Mouse (Mus musculus) thymus, postnatal 36 days (tissue): ENCODE measurements around the gene Gm3099.
"Not testable (repeated sequence)": the region's sequence is repeated elsewhere in the genome, so short reads cannot be mapped to it uniquely, and the experiment has no call there.

ENCODE experiments used
- DNase-seq, 2 experiments: peaks; one replicate each; pipeline ENCODE4 v3.0.0; 2022; ENCODE audit warnings: mixed read lengths in 2 of 2

Gene Gm3099

GRCm38 (mm10) chr14:3998094-3998493, at the start of gene Gm3099:
TSS of gene Gm3099 (plus strand) at chr14:3998394.
- DNase-seq: not testable (repeated sequence)

- DNase-seq: not testable (repeated sequence)
Observed at GRCm38 (mm10) chr14:3963247-3963646, 34.9 kb upstream of the Gm3099 start, which contains the start of gene Gm3095. TSS of gene Gm3095 (plus strand) at chr14:3963547.

DNA sequence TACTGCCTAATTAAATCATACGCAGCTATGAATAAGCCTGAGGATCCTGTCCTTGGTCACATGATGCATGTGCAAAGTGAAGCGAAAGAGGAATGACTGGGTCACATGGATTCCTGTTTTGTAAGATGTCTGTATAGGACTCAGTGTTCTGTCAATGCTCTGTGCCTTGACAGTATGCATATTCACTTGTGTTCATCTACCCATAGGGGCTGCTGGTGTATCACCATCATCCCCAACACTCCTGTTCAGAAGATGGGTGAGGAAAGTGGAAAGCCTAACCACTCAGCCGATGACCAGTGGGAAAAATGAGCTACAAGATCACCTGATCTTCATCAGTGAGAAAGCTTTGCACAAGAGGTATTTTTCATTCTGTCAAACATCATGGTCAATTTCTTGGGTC, 25.4 kb downstream of the Gm3099 start, which contains the start of gene Gm5796:
TSS of gene Gm5796 (plus strand) at position 301 of the 400 bp plus-strand sequence.
- not testable (repeated sequence) for DNase-seq
